Mouse (Mus musculus) CH12.LX (cell line): ENCODE data around the gene Best3. TPM values are rescaled to one million over a fixed set of nuclear protein-coding genes. Genes with fewer than 3 reads are reported as not detected.

Experiments used
- DNase-seq: peaks from one replicate; pipeline ENCODE4 v3.0.0-alpha.2; 2013; ENCODE audit errors: extremely low read depth
- H3K27ac ChIP-seq: 2 replicates; pipeline ENCODE4 v1.5.1; 2012; ENCODE audit warnings: low read depth, mild to moderate bottlenecking, control low read depth, moderate library complexity; ENCODE audit not compliant: insufficient read depth
- H3K27me3 ChIP-seq: replicated peaks from 2 replicates; pipeline ENCODE3; 2012; ENCODE audit warnings: inconsistent platforms
- H3K36me3 ChIP-seq, 2 experiments: replicated peaks in 1 of 2; 2 replicates each; pipeline versions ENCODE3 to v1.6.1; 2012; ENCODE audit warnings: inconsistent platforms in 1 of 2, low read length in 1 of 2, mild to moderate bottlenecking in 1 of 2, mixed read lengths in 1 of 2, moderate library complexity in 1 of 2; ENCODE audit not compliant: control insufficient read depth in 1 of 2, insufficient read depth in 1 of 2
- H3K4me1 ChIP-seq, 2 experiments: 2 replicates each; pipeline ENCODE4 v1.6.1; 2012; ENCODE audit warnings: inconsistent platforms in 1 of 2, moderate library complexity in 1 of 2; ENCODE audit not compliant: insufficient read depth in 2 of 2, control insufficient read depth in 1 of 2
- H3K4me2 ChIP-seq: 2 replicates; pipeline ENCODE4 v1.6.1; 2012; ENCODE audit warnings: low read depth, mild to moderate bottlenecking, control low read depth; ENCODE audit not compliant: poor library complexity, insufficient read depth, severe bottlenecking
- H3K4me3 ChIP-seq, 3 experiments: fragments of 150-350 bp in 1 of 3; sonication (generic) in 1 of 3; replicated peaks in 1 of 3; 2 replicates each; pipeline versions ENCODE3 to v1.5.1; 2011 to 2012; ENCODE audit warnings: low read depth in 2 of 3, low read length in 2 of 3, mild to moderate bottlenecking in 2 of 3, moderate library complexity in 2 of 3, control low read depth in 1 of 3, improper control_type of control experiment in 1 of 3, inconsistent platforms in 1 of 3, mixed read lengths in 1 of 3; ENCODE audit not compliant: poor library complexity in 1 of 3
- H3K79me2 ChIP-seq: replicated peaks from 2 replicates; pipeline ENCODE4 v1.6.1; 2012; ENCODE audit warnings: mild to moderate bottlenecking, moderate library complexity; ENCODE audit not compliant: control insufficient read depth, poor library complexity, insufficient read depth, severe bottlenecking; ENCODE audit errors: extremely low read depth
- H3K9ac ChIP-seq: 2 replicates; pipeline ENCODE4 v1.6.1; 2012; ENCODE audit warnings: low read depth, mild to moderate bottlenecking, control low read depth, moderate library complexity; ENCODE audit not compliant: insufficient read depth
- H3K9me3 ChIP-seq: replicated peaks from 2 replicates; pipeline ENCODE3; 2012; ENCODE audit warnings: low read length, inconsistent platforms, mixed read lengths
- BHLHE40 ChIP-seq: IDR thresholded peaks from 2 replicates; pipeline ENCODE4 v1.6.1; 2011; ENCODE audit warnings: mild to moderate bottlenecking, low read depth, low read length, improper control_type of control experiment
- CHD1 ChIP-seq: IDR thresholded peaks from 2 replicates; pipeline ENCODE4 v1.6.1; 2012; ENCODE audit warnings: low read depth, low read length, improper control_type of control experiment, inconsistent platforms
- CTCF ChIP-seq, 2 experiments: IDR thresholded peaks in 1 of 2; conservative IDR thresholded peaks in 1 of 2; 2 replicates each; pipeline ENCODE4 v1.5.1; 2011 to 2012; ENCODE audit warnings: low read depth in 2 of 2, low read length in 2 of 2, improper control_type of control experiment in 1 of 2, inconsistent platforms in 1 of 2, mild to moderate bottlenecking in 1 of 2, moderate library complexity in 1 of 2
- E2F4 ChIP-seq: IDR thresholded peaks from 2 replicates; pipeline ENCODE4 v1.6.1; 2011; ENCODE audit warnings: low read depth, low read length, improper control_type of control experiment; ENCODE audit not compliant: insufficient replicate concordance
- EP300 ChIP-seq: IDR thresholded peaks from 2 replicates; pipeline ENCODE4 v1.6.1; 2011; ENCODE audit warnings: low read length, improper control_type of control experiment
- ETS1 ChIP-seq: conservative IDR thresholded peaks from 2 replicates; pipeline ENCODE4 v1.6.1; 2012; ENCODE audit warnings: low read depth, mild to moderate bottlenecking, inconsistent platforms, low read length, improper control_type of control experiment, moderate library complexity
- GABPA ChIP-seq: IDR thresholded peaks from 2 replicates; pipeline ENCODE4 v1.6.1; 2012; ENCODE audit warnings: low read depth, low read length, improper control_type of control experiment, inconsistent platforms; ENCODE audit not compliant: insufficient replicate concordance
- IRF4 ChIP-seq: IDR thresholded peaks from 2 replicates; pipeline ENCODE4 v1.6.1; 2014; ENCODE audit warnings: low read depth, mild to moderate bottlenecking, inconsistent platforms, low read length, improper control_type of control experiment
- KAT2A ChIP-seq: IDR thresholded peaks from 2 replicates; pipeline ENCODE4 v1.6.1; 2012; ENCODE audit warnings: low read length, improper control_type of control experiment, inconsistent platforms; ENCODE audit not compliant: insufficient replicate concordance
- MAFK ChIP-seq: IDR thresholded peaks from 2 replicates; pipeline ENCODE4 v1.6.1; 2011; ENCODE audit warnings: low read length, improper control_type of control experiment; ENCODE audit not compliant: insufficient replicate concordance
- MAX ChIP-seq: IDR thresholded peaks from 2 replicates; pipeline ENCODE4 v1.6.1; 2011; ENCODE audit warnings: low read length, improper control_type of control experiment
- MAZ ChIP-seq: IDR thresholded peaks from 2 replicates; pipeline ENCODE4 v1.6.1; 2012; ENCODE audit warnings: low read depth, mild to moderate bottlenecking, inconsistent platforms, low read length, improper control_type of control experiment, moderate library complexity
- MEF2A ChIP-seq: IDR thresholded peaks from 2 replicates; pipeline ENCODE4 v1.6.1; 2014; ENCODE audit warnings: low read depth, mild to moderate bottlenecking, inconsistent platforms, low read length, improper control_type of control experiment, borderline replicate concordance
- MXI1 ChIP-seq: IDR thresholded peaks from 2 replicates; pipeline ENCODE4 v1.6.1; 2011; ENCODE audit warnings: mild to moderate bottlenecking, low read depth, low read length, improper control_type of control experiment
- MYC ChIP-seq: IDR thresholded peaks from 2 replicates; pipeline ENCODE4 v1.6.1; 2011; ENCODE audit warnings: low read depth, mild to moderate bottlenecking, improper control_type of control experiment, low read length
- NRF1 ChIP-seq: IDR thresholded peaks from 2 replicates; pipeline ENCODE4 v1.6.1; 2014; ENCODE audit warnings: low read depth, mild to moderate bottlenecking, inconsistent platforms, low read length, improper control_type of control experiment, moderate library complexity
- PAX5 ChIP-seq: IDR thresholded peaks from 2 replicates; pipeline ENCODE4 v1.6.1; 2012; ENCODE audit warnings: low read length, inconsistent platforms, mixed read lengths
- POLR2A ChIP-seq: IDR thresholded peaks from 2 replicates; pipeline ENCODE4 v1.6.1; 2011; ENCODE audit warnings: low read depth, mild to moderate bottlenecking, improper control_type of control experiment, low read length
- POLR2AphosphoS2 ChIP-seq: IDR thresholded peaks from 2 replicates; pipeline ENCODE4 v1.6.1; 2011; ENCODE audit warnings: low read depth, low read length, improper control_type of control experiment
- RAD21 ChIP-seq: IDR thresholded peaks from 2 replicates; pipeline ENCODE4 v1.6.1; 2011; ENCODE audit warnings: low read depth, mild to moderate bottlenecking, low read length, improper control_type of control experiment, moderate library complexity
- RCOR1 ChIP-seq: conservative IDR thresholded peaks from 2 replicates; pipeline ENCODE4 v1.6.1; 2012; ENCODE audit warnings: low read depth, mild to moderate bottlenecking, inconsistent platforms, low read length, improper control_type of control experiment
- TCF12 ChIP-seq: IDR thresholded peaks from 2 replicates; pipeline ENCODE4 v1.6.1; 2014; ENCODE audit warnings: low read depth, mild to moderate bottlenecking, inconsistent platforms, low read length, improper control_type of control experiment
- USF1 ChIP-seq: IDR thresholded peaks from 2 replicates; pipeline ENCODE4 v1.6.1; 2014; ENCODE audit warnings: low read depth, mild to moderate bottlenecking, inconsistent platforms, low read length, improper control_type of control experiment
- USF2 ChIP-seq: conservative IDR thresholded peaks from 2 replicates; pipeline ENCODE4 v1.6.1; 2011; ENCODE audit warnings: low read depth, low read length, improper control_type of control experiment
- ZC3H11A ChIP-seq: IDR thresholded peaks from 2 replicates; pipeline ENCODE4 v1.6.1; 2012; ENCODE audit warnings: low read depth, mild to moderate bottlenecking, inconsistent platforms, low read length, improper control_type of control experiment
- dilution Hi-C: fragments of 300-500 bp; cut with MboI; formaldehyde crosslinking; loops from 2 replicates; pipeline ENCODE4 v1.14.3; 2020; ENCODE audit warnings: low sequenced_read_pairs; ENCODE audit not compliant: extremely low pct_unique_long_range_greater_than_20kb, extremely low pct_ligation_motif_present
- in situ Hi-C: fragments of 300-500 bp; cut with MboI; formaldehyde crosslinking; loops from 3 replicates; pipeline ENCODE4 v1.14.3; 2019; ENCODE audit warnings: low sequenced_read_pairs, low pct_ligation_motif_present, low pct_unique_long_range_greater_than_20kb, mixed read lengths
- polyA plus RNA-seq: library from polyadenylated mRNA; unstranded; fragments of >175 nt; gene quantifications from 2 replicates; pipeline ENCODE4 v1.2.1, GENCODE M21; 2012; ENCODE audit warnings: low read depth; ENCODE audit not compliant: insufficient read length
- total RNA-seq, 2 experiments: library from RNA; depleted of rRNA; stranded (reverse); fragments of 300-350 nt in 1 of 2; fragments of >200 nt in 1 of 2; gene quantifications; 2 replicates each; pipeline ENCODE4 v1.2.3; 2012 to 2014

Best3 gene
- total and polyA plus RNA-seq, 3 experiments, result not detected

GRCm38 (mm10) chr10:116993971-116994370 lies 7.9 kb downstream of the Best3 start:
- H3K4me2 ChIP-seq, result no peak overlapping the region
- H3K27ac ChIP-seq, result no peak overlapping the region
- TF ChIP-seq E2F4 (no peak), BHLHE40 (peak; percentile 36; the same call in 1 of the 2 replicates)
- H3K79me2 ChIP-seq, result no peaks in the 10 kb centered on the region
- H3K4me3 ChIP-seq, result no peak overlapping the region
- no peaks in the 10 kb centered on the region for H3K27me3 ChIP-seq
- no peak for DNase-seq
- peaks cover 0 to 7% of the 10 kb centered on the region in 2 experiments; a peak in 2 of 4 replicates for H3K4me1 ChIP-seq
- H3K9me3 ChIP-seq, result no peaks in the 10 kb centered on the region
- H3K9ac ChIP-seq, result no peak overlapping the region
- in situ Hi-C loops (no loop called here), dilution Hi-C loops (no loop called here)
- no peaks in the 10 kb centered on the region for H3K36me3 ChIP-seq

- in situ Hi-C loops (no loop called here), dilution Hi-C loops (no loop called here)
- H3K4me1 ChIP-seq, result peaks cover 0 to 7% of the 10 kb centered on the region in 2 experiments; a peak in 2 of 4 replicates
Measured at GRCm38 (mm10) chr10:116995162-116995561, 9.0 kb downstream of the Best3 start.

GRCm38 (mm10) chr10:116995584-116996235 lies 9.6 kb downstream of the Best3 start:
- Histone ChIP-seq H3K36me3 (no peaks in the 10 kb centered on the region), H3K4me1 (peaks cover 0 to 7% of the 10 kb centered on the region in 2 experiments; a peak in 2 of 4 replicates), H3K27ac (no peak overlapping the region), H3K4me2 (no peak overlapping the region), H3K27me3 (no peaks in the 10 kb centered on the region), H3K79me2 (no peaks in the 10 kb centered on the region), H3K4me3 (no peak overlapping the region), H3K9me3 (no peaks in the 10 kb centered on the region), H3K9ac (no peak overlapping the region)
- DNase-seq, result no peak
- dilution Hi-C loops, result no loop called here
- in situ Hi-C loops, result no loop called here
- TF ChIP-seq BHLHE40 (no peak), PAX5 (no peak), USF1 (no peak), KAT2A (no peak), MXI1 (no peak), MAX (no peak), CTCF (conservative IDR thresholded peaks at IDR 0.05 in 1 of 2, IDR thresholded peaks at IDR 0.05 in 1 of 2; ENCODE audit: low read depth in 2 of 2, low read length in 2 of 2) (no peak), MAZ (no peak), GABPA (no peak), EP300 (no peak), ETS1 (no peak), IRF4 (no peak), MAFK (no peak), USF2 (no peak), TCF12 (no peak), MEF2A (no peak), RAD21 (no peak), ZC3H11A (no peak)

More at GRCm38 (mm10) chr10:116995162-116995561, 9.0 kb downstream of the Best3 start:
- Histone ChIP-seq H3K27me3 (no peaks in the 10 kb centered on the region), H3K27ac (no peak overlapping the region), H3K4me3 (no peak overlapping the region), H3K79me2 (no peaks in the 10 kb centered on the region), H3K4me2 (no peak overlapping the region), H3K9ac (no peak overlapping the region)
- DNase-seq, result no peak
- no peak for TF ChIP-seq MAZ
- no peak for TF ChIP-seq POLR2A
- TF ChIP-seq POLR2AphosphoS2, result no peak
- no peak for TF ChIP-seq NRF1
- TF ChIP-seq MYC, result no peak
- no peak for TF ChIP-seq MAFK
- TF ChIP-seq CHD1, result no peak
- TF ChIP-seq USF2, result no peak
- no peak for TF ChIP-seq KAT2A
- no peak for TF ChIP-seq MEF2A
- TF ChIP-seq RCOR1, result no peak
- TF ChIP-seq, all 38 proteins: peak for 0
- Histone ChIP-seq H3K36me3 (no peaks in the 10 kb centered on the region), H3K9me3 (no peaks in the 10 kb centered on the region)
